Mouse (Mus musculus) adrenal gland, adult 2 months (tissue): ENCODE measurements around the gene Iqsec2. TPM values are rescaled to one million over a fixed set of nuclear protein-coding genes. Genes with fewer than 3 reads are reported as not detected.
"Not testable (repeated sequence)": the region's sequence is repeated elsewhere in the genome, so short reads cannot be mapped to it uniquely, and the experiment has no call there.

Experiments used
- DNase-seq: peaks from one replicate; pipeline ENCODE4 v3.0.0; 2021
- polyA plus RNA-seq: library from polyadenylated mRNA; depleted of rRNA; stranded (reverse); fragments of >200 nt; gene quantifications from 2 replicates; pipeline ENCODE4 v1.2.3, GENCODE M21; 2012
- total RNA-seq, 2 experiments: library from RNA; stranded (reverse); gene quantifications; 2 replicates each; pipeline ENCODE4 v1.2.3; 2021

Gene Iqsec2
- total and polyA plus RNA-seq, 3 experiments = 30.4 to 36.7 (median 36.2) TPM

- peak; percentile 74 for DNase-seq
These were observed 34.9 kb downstream of the Iqsec2 start for GRCm38 (mm10) chrX:152178843-152179545.

- DNase-seq = no peak
These were observed 35.9 kb downstream of the Iqsec2 start for GRCm38 (mm10) chrX:152179670-152180656.

- DNase-seq = no peak
These were observed 43.1 kb downstream of the Iqsec2 start for GRCm38 (mm10) chrX:152187151-152187550.

GRCm38 (mm10) chrX:152191266-152191665 lies 47.2 kb downstream of the Iqsec2 start:
- no peak for DNase-seq

GRCm38 (mm10) chrX:152197814-152198648 lies 54.0 kb downstream of the Iqsec2 start:
- DNase-seq = no peak

GRCm38 (mm10) chrX:152201737-152202421 lies 57.8 kb downstream of the Iqsec2 start:
- DNase-seq = no peak

GRCm38 (mm10) chrX:152202422-152203103 lies 58.5 kb downstream of the Iqsec2 start:
- no peak for DNase-seq

- no peak for DNase-seq
These were observed 59.2 kb downstream of the Iqsec2 start for GRCm38 (mm10) chrX:152203247-152203646.

- no peak for DNase-seq
These were observed 61.4 kb downstream of the Iqsec2 start for GRCm38 (mm10) chrX:152205486-152205885.

- DNase-seq = no peak
These were observed 70.6 kb downstream of the Iqsec2 start for GRCm38 (mm10) chrX:152214703-152215102.

GRCm38 (mm10) chrX:152218529-152218928 lies 74.5 kb downstream of the Iqsec2 start:
- no peak for DNase-seq

- DNase-seq = no peak
These were observed 77.7 kb downstream of the Iqsec2 start for GRCm38 (mm10) chrX:152221721-152222120.

- no peak for DNase-seq
These were observed 78.2 kb downstream of the Iqsec2 start for GRCm38 (mm10) chrX:152222226-152222625.

GRCm38 (mm10) chrX:152223313-152223712 lies 79.2 kb downstream of the Iqsec2 start:
- no peak for DNase-seq

GRCm38 (mm10) chrX:152224280-152224679 lies 80.2 kb downstream of the Iqsec2 start:
- DNase-seq = no peak

GRCm38 (mm10) chrX:152232781-152233763 lies 89.0 kb downstream of the Iqsec2 start, which contains the start of gene Kdm5c:
TSS of gene Kdm5c (plus strand) at chrX:152233020.
- DNase-seq = peak; percentile 98

GRCm38 (mm10) chrX:152234125-152234524 lies 90.1 kb downstream of the Iqsec2 start:
- DNase-seq = peak; percentile 63

- DNase-seq = no peak
These were observed 91.7 kb downstream of the Iqsec2 start for GRCm38 (mm10) chrX:152235758-152236157.

GRCm38 (mm10) chrX:152243140-152243539 lies 99.1 kb downstream of the Iqsec2 start:
- DNase-seq = not testable (repeated sequence)
